Mouse (Mus musculus) neural tube, embryonic 13.5 days (tissue): ENCODE results near the gene Usp36. TPM values are rescaled to one million over a fixed set of nuclear protein-coding genes. Genes with fewer than 3 reads are reported as not detected.

Experiments used
- ATAC-seq: fragments of 200-750 bp; cut with Nextera tagmentation; 2 replicates; pipeline ENCODE4 v1.8.0; 2017; ENCODE audit warnings: low read depth, mild to moderate bottlenecking, moderate TSS enrichment, moderate library complexity
- H3K27ac ChIP-seq: fragments of 300-500 bp; sonication (generic); replicated peaks from 2 replicates; pipeline ENCODE4 v1.5.1; 2015; ENCODE audit warnings: moderate library complexity, mild to moderate bottlenecking, inconsistent platforms
- H3K27me3 ChIP-seq: fragments of 300-500 bp; sonication (generic); 2 replicates; pipeline ENCODE4 v1.6.1; 2015; ENCODE audit warnings: mild to moderate bottlenecking, inconsistent platforms
- H3K36me3 ChIP-seq: fragments of 300-500 bp; sonication (generic); 2 replicates; pipeline ENCODE4 v1.6.1; 2015; ENCODE audit warnings: mild to moderate bottlenecking, inconsistent platforms
- H3K4me1 ChIP-seq: fragments of 300-500 bp; sonication (generic); replicated peaks from 2 replicates; pipeline ENCODE4 v1.6.1; 2015; ENCODE audit warnings: inconsistent platforms
- H3K4me2 ChIP-seq: fragments of 300-500 bp; sonication (generic); 2 replicates; pipeline ENCODE4 v1.6.1; 2015; ENCODE audit warnings: inconsistent platforms, mild to moderate bottlenecking, moderate library complexity
- H3K4me3 ChIP-seq: fragments of 300-500 bp; sonication (generic); 2 replicates; pipeline ENCODE4 v1.5.1; 2015; ENCODE audit warnings: mild to moderate bottlenecking, inconsistent platforms
- H3K9ac ChIP-seq: fragments of 300-500 bp; sonication (generic); 2 replicates; pipeline ENCODE4 v1.6.1; 2015; ENCODE audit warnings: moderate library complexity, mild to moderate bottlenecking, inconsistent platforms
- H3K9me3 ChIP-seq: fragments of 300-500 bp; sonication (generic); 2 replicates; pipeline ENCODE4 v1.6.1; 2016; ENCODE audit warnings: inconsistent platforms
- WGBS: fragments of 180-500 bp; shearing (Covaris S2); methylation state at CpG from one replicate; pipeline ENCODE4 v1.1.7; 2015; 5-methylcytosine and 5-hydroxymethylcytosine counted together
- polyA plus RNA-seq: library from polyadenylated mRNA; unstranded; fragments of >200 nt; fragmentation: Nextera tagmentation; extraction: Ambion mirVana; gene quantifications from 2 replicates; pipeline ENCODE4 v1.2.1, GENCODE M21; 2015

The Usp36 gene
- polyA plus RNA-seq, result 15.6 and 17.9 TPM in 2 replicates

GRCm38 (mm10) chr11:118289999-118290889 is at the start of gene Usp36:
TSS of gene Usp36 (minus strand) at chr11:118290244.
- WGBS, result under 1% methylated on average over 68 of the region's 68 CpGs
- no peaks in the 10 kb centered on the region for H3K9me3 ChIP-seq

GRCm38 (mm10) chr11:118337491-118338168 is 47.6 kb upstream of the Usp36 start:
- Histone ChIP-seq H3K27me3 (no peaks in the 10 kb centered on the region), H3K27ac (no peak overlapping the region), H3K4me3 (no peak overlapping the region), H3K9ac (no peak overlapping the region), H3K9me3 (no peaks in the 10 kb centered on the region), H3K4me1 (peaks cover 15% of the 10 kb centered on the region), H3K36me3 (peaks cover 11% of the 10 kb centered on the region; the same call in 1 of the 2 replicates), H3K4me2 (no peak overlapping the region)
- 73% methylated on average over 8 of the region's 8 CpGs for WGBS
- no peak for ATAC-seq

More at GRCm38 (mm10) chr11:118289999-118290889, at the start of gene Usp36:
- ATAC-seq, result peak; percentile 99
- peaks cover 21% of the 10 kb centered on the region for H3K4me1 ChIP-seq
- peak within 1 kb of the TSS; percentile 93 for H3K27ac ChIP-seq
- H3K4me3 ChIP-seq, result peak within 1 kb of the TSS; percentile 66
- H3K4me2 ChIP-seq, result peak within 1 kb of the TSS; percentile 83
- H3K9ac ChIP-seq, result peak within 1 kb of the TSS; percentile 86
- H3K36me3 ChIP-seq, result peaks cover 26% of the 10 kb centered on the region
- no peaks in the 10 kb centered on the region for H3K27me3 ChIP-seq

- Histone ChIP-seq H3K27me3 (no peaks in the 10 kb centered on the region), H3K4me2 (no peak overlapping the region), H3K9ac (no peak overlapping the region), H3K4me3 (no peak overlapping the region), H3K36me3 (peaks cover 16% of the 10 kb centered on the region; the same call in 1 of the 2 replicates), H3K27ac (no peak overlapping the region), H3K4me1 (peaks cover 6% of the 10 kb centered on the region), H3K9me3 (no peaks in the 10 kb centered on the region)
- WGBS, result 89% methylated on average over 17 of the region's 17 CpGs
- no peak for ATAC-seq
These were observed 43.4 kb upstream of the Usp36 start for GRCm38 (mm10) chr11:118333431-118333830.

- no peak overlapping the region for H3K4me2 ChIP-seq
- H3K27me3 ChIP-seq, result no peaks in the 10 kb centered on the region
- no peak overlapping the region for H3K9ac ChIP-seq
- H3K4me1 ChIP-seq, result peaks cover 16% of the 10 kb centered on the region
- no peak overlapping the region for H3K27ac ChIP-seq
- no peak for ATAC-seq
- WGBS, result 92% methylated on average over 11 of the region's 11 CpGs
- no peaks in the 10 kb centered on the region for H3K9me3 ChIP-seq
- no peak overlapping the region for H3K4me3 ChIP-seq
- peaks cover 16% of the 10 kb centered on the region; the same call in 1 of the 2 replicates for H3K36me3 ChIP-seq
These were observed 42.3 kb upstream of the Usp36 start for GRCm38 (mm10) chr11:118332376-118332775.

- no peaks in the 10 kb centered on the region for H3K27me3 ChIP-seq
- H3K4me3 ChIP-seq, result no peak overlapping the region
- H3K4me1 ChIP-seq, result peaks cover 30% of the 10 kb centered on the region
- no peak for ATAC-seq
- H3K9ac ChIP-seq, result no peak overlapping the region
- WGBS, result 96% methylated on average over 16 of the region's 16 CpGs
- no peak overlapping the region for H3K4me2 ChIP-seq
- H3K27ac ChIP-seq, result no peak overlapping the region
- peaks cover 16% of the 10 kb centered on the region; the same call in 1 of the 2 replicates for H3K36me3 ChIP-seq
- H3K9me3 ChIP-seq, result no peaks in the 10 kb centered on the region
These were observed 40.7 kb upstream of the Usp36 start for GRCm38 (mm10) chr11:118330777-118331176.

- Histone ChIP-seq H3K4me1 (peaks cover 30% of the 10 kb centered on the region), H3K4me2 (no peak overlapping the region), H3K9ac (no peak overlapping the region), H3K4me3 (no peak overlapping the region), H3K9me3 (no peaks in the 10 kb centered on the region), H3K27ac (no peak overlapping the region), H3K27me3 (no peaks in the 10 kb centered on the region), H3K36me3 (peaks cover 16% of the 10 kb centered on the region; the same call in 1 of the 2 replicates)
- 93% methylated on average over 14 of the region's 14 CpGs for WGBS
- no peak for ATAC-seq
These were observed 40.3 kb upstream of the Usp36 start for GRCm38 (mm10) chr11:118330361-118330760.

- ATAC-seq, result no peak
- H3K4me1 ChIP-seq, result peaks cover 38% of the 10 kb centered on the region
- no peak overlapping the region for H3K9ac ChIP-seq
- H3K9me3 ChIP-seq, result no peaks in the 10 kb centered on the region
- H3K27me3 ChIP-seq, result no peaks in the 10 kb centered on the region
- H3K36me3 ChIP-seq, result peaks cover 16% of the 10 kb centered on the region; the same call in 1 of the 2 replicates
- 95% methylated on average over 5 of the region's 5 CpGs for WGBS
- no peak overlapping the region for H3K4me3 ChIP-seq
- no peak overlapping the region for H3K4me2 ChIP-seq
- H3K27ac ChIP-seq, result no peak overlapping the region
These were observed 38.9 kb upstream of the Usp36 start for GRCm38 (mm10) chr11:118328947-118329346.

- WGBS, result 96% methylated on average over 6 of the region's 6 CpGs
- Histone ChIP-seq H3K4me2 (no peak overlapping the region), H3K9me3 (no peaks in the 10 kb centered on the region), H3K9ac (no peak overlapping the region), H3K27me3 (no peaks in the 10 kb centered on the region), H3K4me3 (no peak overlapping the region), H3K4me1 (peaks cover 38% of the 10 kb centered on the region), H3K36me3 (peaks cover 13% of the 10 kb centered on the region; the same call in 1 of the 2 replicates), H3K27ac (peak overlapping the region; percentile 87; the same call in 1 of the 2 replicates)
- ATAC-seq, result no peak
These were observed 38.5 kb upstream of the Usp36 start for GRCm38 (mm10) chr11:118328511-118328910.

GRCm38 (mm10) chr11:118326991-118327971 is 37.2 kb upstream of the Usp36 start:
- Histone ChIP-seq H3K27me3 (no peaks in the 10 kb centered on the region), H3K36me3 (peaks cover under 1% of the 10 kb centered on the region; the same call in 1 of the 2 replicates), H3K4me3 (no peak overlapping the region), H3K4me1 (peaks cover 43% of the 10 kb centered on the region), H3K9me3 (no peaks in the 10 kb centered on the region), H3K27ac (peak overlapping the region; percentile 87), H3K9ac (peak overlapping the region; percentile 14; the same call in 1 of the 2 replicates), H3K4me2 (0 out of 2 replicates have a peak overlapping the region, but pooled peaks have one; percentile 14)
- peak; percentile 85 for ATAC-seq
- 61% methylated on average over 24 of the region's 24 CpGs for WGBS

GRCm38 (mm10) chr11:118326491-118326890 is 36.4 kb upstream of the Usp36 start:
- H3K9me3 ChIP-seq, result no peaks in the 10 kb centered on the region
- 94% methylated on average over 4 of the region's 4 CpGs for WGBS
- H3K27ac ChIP-seq, result peak overlapping the region; percentile 87
- no peak overlapping the region for H3K4me3 ChIP-seq
- no peaks in the 10 kb centered on the region for H3K27me3 ChIP-seq
- no peak for ATAC-seq
- peaks cover 50% of the 10 kb centered on the region for H3K4me1 ChIP-seq
- no peak overlapping the region for H3K4me2 ChIP-seq
- no peak overlapping the region for H3K9ac ChIP-seq
- H3K36me3 ChIP-seq, result no peaks in the 10 kb centered on the region

- H3K36me3 ChIP-seq, result peaks cover 7% of the 10 kb centered on the region; the same call in 1 of the 2 replicates
- no peak for ATAC-seq
- no peak overlapping the region for H3K9ac ChIP-seq
- H3K27ac ChIP-seq, result no peak overlapping the region
- H3K4me3 ChIP-seq, result no peak overlapping the region
- peaks cover 57% of the 10 kb centered on the region for H3K4me1 ChIP-seq
- H3K9me3 ChIP-seq, result no peaks in the 10 kb centered on the region
- no peak overlapping the region for H3K4me2 ChIP-seq
- H3K27me3 ChIP-seq, result no peaks in the 10 kb centered on the region
- 67% methylated on average over 5 of the region's 5 CpGs for WGBS
These were observed 34.5 kb upstream of the Usp36 start for GRCm38 (mm10) chr11:118324541-118324940.
